Mouse (Mus musculus): ENCODE data around the gene Slc27a4.

Slc27a4 gene

DNA sequence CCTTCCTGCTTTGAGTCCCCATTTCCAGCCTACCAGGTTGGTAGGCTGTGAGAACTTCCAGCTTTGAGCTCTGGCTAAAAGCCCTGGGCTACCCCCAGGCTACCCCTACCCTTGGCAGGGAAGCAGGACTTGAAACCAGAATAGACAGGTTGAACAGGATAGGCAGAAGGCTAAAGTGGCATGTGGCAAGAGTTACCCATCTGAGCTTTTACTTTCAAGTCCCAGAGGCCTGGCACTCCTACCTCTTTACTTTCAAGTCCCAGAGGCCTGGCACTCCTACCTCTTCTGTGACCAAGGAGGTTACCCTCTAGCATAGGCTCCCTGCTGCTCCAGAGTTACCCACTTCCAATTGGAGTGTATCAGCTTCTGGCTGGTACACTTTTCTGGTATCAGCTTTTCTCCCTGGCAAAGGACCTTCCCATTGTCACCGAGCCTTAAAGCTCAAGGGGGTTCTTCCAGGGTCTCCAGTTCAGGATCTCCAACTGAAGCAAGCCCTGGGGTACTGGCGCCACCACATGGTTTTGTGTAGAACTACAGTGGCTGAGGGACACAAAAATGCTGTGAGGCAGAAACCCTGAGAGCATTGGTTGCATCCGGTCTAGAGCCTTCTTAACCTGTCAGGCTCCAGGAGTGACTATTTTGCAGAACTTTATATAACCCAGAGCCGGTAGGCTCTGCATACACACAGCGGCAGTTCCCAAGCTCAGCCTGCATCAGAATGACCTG is 56.5 kb downstream of the Slc27a4 start:
- peak; percentile 75 for DNase-seq

DNA sequence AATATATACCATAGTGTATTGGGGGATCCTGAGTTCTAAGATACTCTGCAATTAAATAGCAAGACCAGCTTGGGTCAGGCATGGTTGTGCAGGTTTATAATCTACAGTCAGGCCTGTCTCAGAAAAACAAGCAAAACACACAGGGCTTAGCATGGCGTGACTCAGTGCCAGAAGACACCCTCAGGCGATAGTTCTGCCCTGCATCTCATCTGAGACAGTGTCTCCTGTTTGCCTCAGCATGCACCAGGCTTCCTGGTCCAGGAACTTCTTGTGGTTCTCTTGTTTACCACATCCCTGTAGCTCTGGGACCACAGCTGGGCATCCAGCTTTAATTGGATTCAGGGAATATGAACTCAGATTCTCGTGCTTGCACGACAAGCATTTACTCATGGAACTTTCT is 62.7 kb downstream of the Slc27a4 start:
- DNase-seq: no peak

Data from thymus, postnatal 4 days (tissue).